Mouse (Mus musculus) midbrain, embryonic 10.5 days (tissue): ENCODE data around the gene Slc25a22. TPM values are rescaled to one million over a fixed set of nuclear protein-coding genes. Genes with fewer than 3 reads are reported as not detected.
A peak's percentile ranks its signal among the peaks of the same experiment; 100 is the strongest.

ENCODE experiments used
- DNase-seq: peaks from one replicate; pipeline ENCODE4 v3.0.0-alpha.2; 2017; ENCODE audit warnings: low spot score
- H3K27ac ChIP-seq: fragments of 300-500 bp; sonication (generic); replicated peaks from 2 replicates; pipeline ENCODE4 v1.5.1; 2016; ENCODE audit warnings: mild to moderate bottlenecking
- H3K27me3 ChIP-seq: fragments of 300-500 bp; sonication (generic); 2 replicates; pipeline ENCODE4 v1.6.1; 2016; ENCODE audit warnings: low read depth, mild to moderate bottlenecking; ENCODE audit not compliant: poor library complexity, severe bottlenecking
- H3K36me3 ChIP-seq: fragments of 300-500 bp; sonication (generic); 2 replicates; pipeline ENCODE4 v1.6.1; 2016; ENCODE audit warnings: mild to moderate bottlenecking, moderate library complexity
- H3K4me1 ChIP-seq: fragments of 300-500 bp; sonication (generic); 2 replicates; pipeline ENCODE4 v1.6.1; 2016
- H3K4me3 ChIP-seq: fragments of 300-500 bp; sonication (generic); 2 replicates; pipeline ENCODE4 v1.5.1; 2016; ENCODE audit warnings: mild to moderate bottlenecking, moderate library complexity
- H3K9me3 ChIP-seq: fragments of 300-500 bp; sonication (generic); replicated peaks from 2 replicates; pipeline ENCODE4 v1.6.1; 2016; ENCODE audit warnings: mild to moderate bottlenecking
- WGBS: fragments of 180-500 bp; shearing (Covaris S2); methylation state at CpG from one replicate; pipeline ENCODE4 v1.1.7; 2016; 5-methylcytosine and 5-hydroxymethylcytosine counted together
- polyA plus RNA-seq: library from polyadenylated mRNA; unstranded; fragments of >200 nt; fragmentation: Nextera tagmentation; extraction: Ambion mirVana; gene quantifications from 2 replicates; pipeline ENCODE4 v1.2.1, GENCODE M21; 2016

Slc25a22 gene
- polyA plus RNA-seq, 1 experiment from 2014 or later = 43.7 TPM

DNA sequence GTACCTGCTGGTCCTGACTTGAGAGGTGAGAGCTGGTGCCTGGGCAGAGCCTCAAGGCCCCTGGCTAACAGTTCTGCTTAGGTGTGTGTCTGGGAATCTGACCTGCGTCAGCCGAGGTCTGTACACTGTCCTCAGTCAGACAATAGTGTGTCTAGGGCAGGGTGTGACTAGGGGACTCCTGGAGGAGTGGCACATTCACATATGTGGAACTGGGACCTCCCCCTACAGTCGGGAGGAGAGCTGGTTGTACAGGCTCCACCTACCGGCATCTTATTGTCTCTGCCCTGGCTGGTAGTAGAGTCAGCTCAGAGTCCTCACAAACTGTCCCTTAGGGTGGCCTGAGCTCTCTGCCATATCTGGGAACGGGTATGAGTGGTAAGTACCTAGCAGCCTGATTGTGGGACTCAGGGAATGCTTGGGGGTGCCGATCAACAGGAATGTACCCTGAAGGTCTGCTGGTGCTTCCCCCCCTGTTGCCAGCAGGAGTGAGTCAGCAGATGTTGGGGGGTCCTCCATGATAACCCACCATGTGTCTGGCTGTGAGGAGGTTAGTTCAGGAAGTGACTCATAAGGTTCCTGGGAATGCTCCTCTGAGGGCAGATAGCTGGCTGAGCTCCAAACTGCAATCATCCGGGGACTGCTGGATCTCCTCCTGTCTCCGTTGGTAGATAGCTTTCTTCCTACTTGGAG is 31.0 kb upstream of the Slc25a22 start:
- H3K27me3 ChIP-seq = peaks cover 36% of the 10 kb centered on the region
- H3K9me3 ChIP-seq = no peaks in the 10 kb centered on the region
- H3K36me3 ChIP-seq = peaks cover 41% of the 10 kb centered on the region
- peaks cover 64% of the 10 kb centered on the region for H3K4me1 ChIP-seq
- peak overlapping the region; percentile 73 for H3K4me3 ChIP-seq
- peak overlapping the region; percentile 87 for H3K27ac ChIP-seq
- DNase-seq = peak; percentile 63
- 23% methylated on average over 8 of the region's 8 CpGs for WGBS

DNA sequence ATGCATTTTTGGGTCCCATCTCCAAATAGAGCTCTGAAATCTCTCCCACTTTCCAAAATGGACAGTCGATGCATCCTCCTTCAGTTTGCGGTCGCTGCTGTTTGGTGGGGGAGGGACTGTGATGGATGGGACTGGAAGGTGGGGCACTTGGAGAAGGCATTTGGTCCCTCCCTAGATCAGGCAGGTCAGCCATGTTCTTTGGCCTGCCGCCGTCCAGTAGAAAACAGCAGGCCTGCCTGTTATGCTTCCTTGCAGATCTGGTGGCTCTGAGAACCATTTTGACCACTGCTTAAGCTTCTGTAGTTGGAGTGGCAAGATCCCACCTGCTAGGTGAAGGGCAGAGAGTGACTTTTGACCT is 30.5 kb upstream of the Slc25a22 start:
- peak overlapping the region; percentile 87 for H3K27ac ChIP-seq
- whole genome bisulfite sequencing = 36% methylated on average over 5 of the region's 5 CpGs
- peak overlapping the region; percentile 73 for H3K4me3 ChIP-seq
- H3K4me1 ChIP-seq = peaks cover 59% of the 10 kb centered on the region
- DNase-seq = peak; percentile 35
- peaks cover 37% of the 10 kb centered on the region for H3K36me3 ChIP-seq
- H3K27me3 ChIP-seq = peaks cover 41% of the 10 kb centered on the region
- no peaks in the 10 kb centered on the region for H3K9me3 ChIP-seq

DNA sequence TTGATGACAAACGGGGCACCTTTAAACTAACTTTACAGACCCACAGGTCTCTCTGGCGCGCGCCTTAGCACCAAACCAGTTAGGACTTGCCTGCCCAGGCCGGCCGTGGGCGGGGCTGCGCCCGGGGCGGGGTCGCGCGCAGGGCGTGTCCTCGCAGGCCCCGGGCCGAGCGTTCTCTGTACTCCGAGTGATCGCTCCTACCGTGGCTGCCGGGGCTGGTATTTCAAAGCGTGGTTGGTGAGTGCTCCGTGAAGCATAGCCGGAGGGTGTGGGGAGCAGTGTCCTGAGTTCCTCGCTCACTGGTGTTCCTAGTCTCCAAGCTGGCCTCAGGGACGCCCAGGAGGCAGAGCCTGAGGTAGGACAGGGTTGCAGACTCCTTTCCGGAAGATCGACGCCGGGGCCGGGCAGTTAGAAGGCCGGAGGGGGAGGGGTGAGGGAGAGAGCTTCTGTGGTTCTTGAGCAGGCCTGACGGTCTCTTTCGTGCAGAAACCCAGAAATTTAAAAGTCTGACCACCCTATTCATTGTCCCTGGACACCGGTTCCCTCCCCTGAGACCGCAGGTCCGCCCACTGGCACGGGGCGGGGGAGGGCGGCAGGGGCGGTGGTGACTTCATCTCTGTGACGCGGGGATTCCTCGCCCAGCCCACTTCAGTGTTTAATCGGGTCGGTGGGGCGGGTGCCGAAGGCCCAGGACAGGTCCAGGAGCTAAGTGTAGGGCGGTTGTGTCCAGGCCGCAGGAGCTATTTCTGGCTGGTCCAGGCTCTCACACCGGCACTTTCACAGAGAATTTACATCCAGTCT is 29.7 kb upstream of the Slc25a22 start, which contains the start of gene Cd151:
Gene Cd151, plus strand, starts transcription at position 163 of the 801 bp plus-strand sequence.
- Histone ChIP-seq H3K4me1 (peaks cover 58% of the 10 kb centered on the region), H3K36me3 (peaks cover 32% of the 10 kb centered on the region), H3K27me3 (peaks cover 48% of the 10 kb centered on the region), H3K9me3 (no peaks in the 10 kb centered on the region), H3K27ac (peak within 1 kb of the TSS; percentile 87), H3K4me3 (peak within 1 kb of the TSS; percentile 73)
- WGBS = 1% methylated on average over 52 of the region's 52 CpGs
- peak; percentile 82 for DNase-seq

DNA sequence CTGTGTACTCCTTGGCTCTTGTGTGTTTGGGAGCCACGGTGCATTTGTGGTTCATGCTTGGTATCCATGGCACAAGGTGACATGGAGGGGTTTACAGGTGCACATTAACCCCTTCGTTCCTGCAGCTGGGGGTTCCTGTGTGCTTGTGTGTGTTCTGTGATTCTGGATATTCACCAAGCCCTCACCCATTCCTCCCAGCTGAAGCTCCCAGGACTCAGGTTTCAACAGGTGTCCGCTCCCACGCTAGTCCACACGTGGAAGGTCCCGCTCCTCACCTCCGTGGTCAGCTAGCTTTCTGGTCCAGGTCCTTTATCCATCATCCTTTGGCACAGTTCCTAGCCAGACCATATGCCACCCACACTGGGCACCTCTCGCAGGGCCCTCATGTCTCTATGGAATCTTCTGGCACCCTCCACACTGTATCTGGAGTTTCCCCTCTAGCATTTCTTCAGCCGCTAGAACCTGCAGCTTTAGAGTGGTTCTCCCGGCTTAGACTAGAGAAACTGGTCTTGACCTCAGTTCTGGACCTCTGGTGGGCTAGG is 29.0 kb upstream of the Slc25a22 start:
- WGBS = 58% methylated on average over 10 of the region's 10 CpGs
- peaks cover 65% of the 10 kb centered on the region for H3K4me1 ChIP-seq
- H3K27ac ChIP-seq = peak overlapping the region; percentile 87
- H3K9me3 ChIP-seq = no peaks in the 10 kb centered on the region
- peaks cover 25% of the 10 kb centered on the region for H3K36me3 ChIP-seq
- DNase-seq = no peak
- H3K27me3 ChIP-seq = peaks cover 56% of the 10 kb centered on the region
- peak overlapping the region; percentile 73 for H3K4me3 ChIP-seq

DNA sequence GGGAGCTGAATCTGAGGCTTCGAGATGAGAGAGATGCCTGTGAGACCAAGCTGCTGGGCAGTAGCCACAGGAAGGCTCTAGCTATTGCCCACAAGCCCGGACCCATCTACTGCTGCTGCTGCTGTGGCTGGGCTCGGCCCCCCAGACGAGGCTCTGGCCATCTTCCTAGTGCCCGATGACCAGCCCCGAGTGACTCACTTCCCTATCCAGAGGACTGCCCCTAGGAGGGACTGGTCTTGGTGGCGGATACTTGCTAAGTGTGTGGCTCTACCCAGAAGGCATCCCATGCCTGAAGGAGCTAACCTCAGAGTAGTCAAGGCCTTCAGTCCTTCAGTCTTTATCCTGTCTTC is 28.3 kb upstream of the Slc25a22 start:
- no peaks in the 10 kb centered on the region for H3K9me3 ChIP-seq
- H3K4me1 ChIP-seq = peaks cover 69% of the 10 kb centered on the region
- H3K4me3 ChIP-seq = no peak overlapping the region; the same call in 1 of the 2 replicates
- peaks cover 62% of the 10 kb centered on the region for H3K27me3 ChIP-seq
- H3K36me3 ChIP-seq = peaks cover 19% of the 10 kb centered on the region
- H3K27ac ChIP-seq = no peak overlapping the region
- no peak for DNase-seq
- 73% methylated on average over 7 of the region's 7 CpGs for WGBS

DNA sequence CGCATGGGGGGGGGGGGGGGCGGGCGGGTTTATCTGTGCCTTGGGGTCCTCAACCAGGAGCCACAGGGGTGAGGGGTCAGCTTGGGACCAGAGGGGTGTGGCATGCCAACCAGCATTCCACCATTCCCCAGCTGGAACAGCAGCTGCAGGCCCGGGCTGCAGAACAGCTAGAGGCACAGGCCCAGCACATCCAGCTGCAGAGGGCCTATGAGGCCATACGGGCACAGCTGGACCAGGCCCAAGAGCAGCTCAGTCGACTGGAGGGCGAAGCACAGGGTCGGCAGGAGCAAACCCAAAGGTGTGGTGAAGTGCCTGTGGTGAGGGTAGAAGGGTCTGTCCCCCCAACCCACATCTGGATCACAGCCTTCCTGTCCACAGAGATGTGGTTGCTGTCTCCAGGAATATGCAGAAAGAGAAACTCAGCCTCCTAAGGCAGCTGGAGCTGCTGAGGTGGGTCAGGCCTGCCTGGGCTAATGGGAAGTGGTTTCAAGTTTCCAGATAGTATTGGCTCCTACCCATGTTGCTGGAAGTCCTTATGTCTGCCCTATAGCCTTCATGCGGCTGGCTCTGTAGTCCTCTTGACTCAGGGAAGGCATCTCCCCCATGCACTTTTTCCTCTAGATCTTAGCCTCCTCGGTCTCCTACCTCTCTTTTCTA is 27.8 kb upstream of the Slc25a22 start:
- Histone ChIP-seq H3K4me3 (peak overlapping the region; percentile 40), H3K4me1 (peaks cover 69% of the 10 kb centered on the region), H3K27ac (peak overlapping the region; percentile 30; the same call in 1 of the 2 replicates), H3K9me3 (no peaks in the 10 kb centered on the region), H3K36me3 (peaks cover 14% of the 10 kb centered on the region), H3K27me3 (peaks cover 67% of the 10 kb centered on the region)
- WGBS = 36% methylated on average over 8 of the region's 10 CpGs
- no peak for DNase-seq

DNA sequence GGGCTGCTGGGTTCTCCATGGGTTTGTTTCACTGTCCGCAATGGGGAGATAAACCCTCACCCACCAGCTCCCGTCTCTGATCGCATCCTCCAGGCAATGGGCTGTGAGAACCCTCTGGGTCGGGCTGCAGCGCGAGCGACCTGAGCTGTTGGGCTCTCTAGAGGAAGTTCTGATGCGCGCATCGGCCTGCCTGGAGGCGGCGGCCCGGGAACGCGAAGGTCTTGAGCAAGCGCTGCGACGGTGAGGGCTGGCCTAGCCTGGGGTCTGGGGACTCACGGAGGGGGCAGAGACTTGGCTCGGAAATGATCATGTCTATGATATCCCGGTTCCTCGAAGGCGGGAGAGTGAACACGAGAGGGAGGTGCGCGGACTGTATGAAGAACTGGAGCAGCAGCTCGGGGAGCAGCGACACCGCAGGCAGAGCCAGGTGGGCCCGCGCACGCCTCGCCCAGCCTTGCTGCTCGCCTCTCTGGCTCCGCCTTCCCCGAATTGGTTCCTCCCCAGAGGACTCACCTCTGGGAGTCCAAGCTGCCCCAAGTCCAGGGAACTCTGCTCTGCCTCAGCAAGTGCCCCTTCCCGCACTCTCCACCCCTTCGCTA is 27.0 kb upstream of the Slc25a22 start:
- 2% methylated on average over 38 of the region's 38 CpGs for WGBS
- peak overlapping the region; percentile 40 for H3K4me3 ChIP-seq
- H3K9me3 ChIP-seq = no peaks in the 10 kb centered on the region
- 0 out of 2 replicates have a peak overlapping the region, but pooled peaks have one; percentile 30 for H3K27ac ChIP-seq
- peak; percentile 30 for DNase-seq
- H3K27me3 ChIP-seq = peaks cover 75% of the 10 kb centered on the region
- peaks cover 62% of the 10 kb centered on the region for H3K4me1 ChIP-seq
- peaks cover 7% of the 10 kb centered on the region for H3K36me3 ChIP-seq

DNA sequence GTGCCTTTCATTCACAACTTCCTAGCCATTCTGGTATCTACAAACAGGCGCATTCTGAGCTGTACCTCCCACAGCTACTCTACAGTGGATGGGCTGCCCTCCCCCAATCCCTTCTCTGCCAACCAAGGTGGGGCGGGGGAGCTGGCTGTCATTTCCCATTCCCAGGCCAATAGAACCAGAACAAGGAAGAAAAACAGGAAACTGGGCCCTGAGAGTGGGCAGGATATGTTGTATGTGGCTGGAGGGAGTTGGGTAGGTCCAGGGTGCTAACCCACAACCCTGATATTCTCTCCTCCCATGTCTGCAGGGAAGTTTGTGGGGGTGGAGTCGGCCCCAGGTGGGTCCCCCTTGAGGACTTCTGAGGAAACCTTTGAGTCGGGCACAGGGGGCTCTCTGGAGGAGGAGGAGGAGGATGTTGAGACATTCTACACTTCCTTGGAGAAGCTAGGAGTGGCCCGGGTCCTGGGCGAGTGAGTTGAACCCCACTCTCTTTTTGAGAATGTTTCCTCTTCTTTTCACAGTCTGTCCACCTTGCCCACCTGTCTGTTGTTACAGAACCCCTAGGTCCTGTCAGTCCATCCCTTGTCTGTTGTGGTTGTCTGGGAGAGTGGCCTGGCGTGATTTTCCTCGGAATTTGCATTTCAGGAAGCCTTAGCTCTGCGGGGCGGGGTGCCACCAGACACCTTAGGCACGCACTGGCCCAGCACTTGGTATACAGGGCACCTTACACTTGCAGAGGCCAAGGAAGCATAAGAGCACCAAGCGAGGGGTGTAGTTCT is 26.3 kb upstream of the Slc25a22 start:
- H3K4me3 ChIP-seq = peak overlapping the region; percentile 40; the same call in 1 of the 2 replicates
- DNase-seq = no peak
- no peaks in the 10 kb centered on the region for H3K9me3 ChIP-seq
- H3K36me3 ChIP-seq = peaks cover 8% of the 10 kb centered on the region
- WGBS = 12% methylated on average over 12 of the region's 12 CpGs
- H3K27ac ChIP-seq = no peak overlapping the region
- peaks cover 82% of the 10 kb centered on the region for H3K27me3 ChIP-seq
- H3K4me1 ChIP-seq = peaks cover 55% of the 10 kb centered on the region

DNA sequence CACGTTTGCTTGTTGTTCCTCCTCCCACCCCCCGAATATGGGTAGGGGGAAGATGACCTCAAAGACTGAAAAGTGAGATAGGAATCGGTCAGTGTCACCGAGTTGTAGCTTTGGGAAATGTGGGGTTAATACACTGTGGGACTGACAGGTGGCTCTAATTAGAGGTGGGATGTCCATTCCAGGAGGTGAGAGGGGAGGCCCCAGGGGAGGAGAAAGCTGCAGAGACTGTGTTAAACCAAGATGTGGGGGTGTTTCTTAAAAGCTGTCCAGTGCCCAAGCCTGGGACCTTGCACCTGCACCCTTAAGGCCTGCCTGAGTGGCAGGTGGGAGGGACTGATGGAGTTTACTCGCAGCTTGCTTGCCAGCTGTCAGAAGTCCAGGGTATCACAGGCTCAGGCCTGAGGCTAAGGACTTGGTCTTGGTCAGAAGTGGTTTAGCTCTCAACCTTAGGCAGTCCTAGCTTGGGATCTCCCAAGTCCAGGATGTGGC is 24.7 kb upstream of the Slc25a22 start:
- WGBS = 19% methylated on average over 5 of the region's 5 CpGs
- DNase-seq = no peak
- Histone ChIP-seq H3K4me1 (peaks cover 43% of the 10 kb centered on the region), H3K27ac (no peak overlapping the region), H3K9me3 (no peaks in the 10 kb centered on the region), H3K4me3 (peak overlapping the region; percentile 55), H3K36me3 (peaks cover 12% of the 10 kb centered on the region), H3K27me3 (peaks cover 90% of the 10 kb centered on the region)

DNA sequence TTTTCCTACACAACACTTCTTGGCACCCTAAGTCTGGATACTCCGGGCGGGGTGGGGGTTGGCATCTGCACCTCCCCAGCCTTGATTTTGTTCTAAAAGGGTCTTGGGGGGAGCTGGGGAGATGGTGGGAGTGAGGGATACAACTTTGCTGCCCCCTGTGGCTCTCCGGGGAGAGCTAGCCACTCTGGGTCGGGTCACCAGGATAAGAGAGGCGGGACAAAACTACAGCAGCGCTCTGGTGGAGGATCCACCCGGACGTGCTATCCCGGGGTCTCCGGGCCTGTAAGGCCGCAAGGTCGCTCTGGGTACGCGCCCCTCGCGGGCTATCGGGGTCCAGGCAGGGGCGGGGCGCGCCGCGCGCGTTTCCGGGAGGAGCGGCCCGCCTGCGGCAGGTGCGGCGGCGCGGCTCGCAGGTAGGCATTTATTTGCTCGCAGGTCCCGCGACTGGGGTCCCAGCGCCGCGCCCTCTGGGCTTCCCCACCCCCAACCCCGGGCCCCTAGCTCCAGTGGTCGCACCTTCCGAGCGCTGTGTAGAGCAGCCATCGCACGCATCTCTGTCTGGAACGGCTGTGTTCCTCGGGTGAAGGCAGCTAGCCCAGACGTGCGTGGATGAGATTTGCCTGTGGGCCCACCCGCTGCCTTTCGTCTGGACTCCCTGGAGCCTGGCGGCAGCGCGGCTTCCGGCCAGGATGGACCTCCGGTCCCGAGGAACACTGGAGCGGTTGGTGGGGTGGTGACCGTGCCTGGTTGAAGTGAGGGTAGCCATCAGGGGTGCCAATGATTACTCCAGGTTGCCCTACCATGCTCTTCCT is 24.0 kb upstream of the Slc25a22 start:
- no peaks in the 10 kb centered on the region for H3K9me3 ChIP-seq
- peaks cover 92% of the 10 kb centered on the region for H3K27me3 ChIP-seq
- WGBS = 3% methylated on average over 59 of the region's 59 CpGs
- peaks cover 38% of the 10 kb centered on the region for H3K4me1 ChIP-seq
- peak overlapping the region; percentile 57; the same call in 1 of the 2 replicates for H3K27ac ChIP-seq
- peak overlapping the region; percentile 55 for H3K4me3 ChIP-seq
- H3K36me3 ChIP-seq = peaks cover 12% of the 10 kb centered on the region
- DNase-seq = no peak
